10 mouse cellular contexts compared by ENCODE assay signal in genomic region chr1:174592420-174592980, GRCm38 (mm10).
A peak's percentile ranks its signal among the peaks of the same experiment; 100 is the strongest.
DNase-seq lines count a peak whose midpoint lies in the region; ATAC-seq and TF ChIP-seq lines count a peak whose summit lies in the region.
"Had no signal": no experiment of that assay in that cellular context is flagged by ENCODE, and none has a peak within 500 bp of the region (broad histone marks: within the 10 kb centered on the region; RNA-seq: fewer than 3 reads in every experiment).

No protein-coding gene starts in this region.

- no peak for DNase-seq in gastrocnemius, adult 2 months
- DNase-seq in gastrocnemius, postnatal 25 days: no peak
- DNase-seq in liver, embryonic 14.5 days (ENCODE audit: low read depth in 3 of 3, low spot score in 3 of 3): no peak
- no peak for DNase-seq in liver
- peak; percentile 20 for DNase-seq in R1 (ENCODE audit: low read depth, low spot score)
- peak; percentile 8 for DNase-seq in retina, adult 2 months (ENCODE audit: low read depth, low spot score)
- DNase-seq in natural killer cell, adult 2 months (ENCODE audit: low spot score in 2 of 2): no peak
- DNase-seq in heart, adult 11 months: no peak

- no peaks in the 10 kb centered on the region for H3K9me3 ChIP-seq in liver, embryonic 14.5 days (ENCODE audit: control insufficient read depth, low read length)
- H3K9me3 ChIP-seq: embryonic facial prominence, embryonic 12.5 days; stomach, embryonic 15.5 days had no signal

- H3K27ac ChIP-seq in gastrocnemius, adult 2 months: no peak overlapping the region
- no peak overlapping the region for H3K27ac ChIP-seq in liver, embryonic 14.5 days
- H3K27ac ChIP-seq: embryonic facial prominence, embryonic 12.5 days; stomach, embryonic 15.5 days had no signal

- no peak overlapping the region for H3K4me2 ChIP-seq in liver, embryonic 14.5 days (ENCODE audit: low read depth)
- H3K4me2 ChIP-seq: embryonic facial prominence, embryonic 12.5 days; stomach, embryonic 15.5 days had no signal

- WGBS in liver, embryonic 14.5 days (ENCODE audit: insufficient replicate concordance): 56% methylated on average over 5 of the region's 5 CpGs

- H3K36me3 ChIP-seq in liver, embryonic 14.5 days (replicated peaks; ENCODE audit: control insufficient read depth, insufficient read depth, low read depth): no peaks in the 10 kb centered on the region
- H3K36me3 ChIP-seq: embryonic facial prominence, embryonic 12.5 days; stomach, embryonic 15.5 days had no signal

- peaks cover 0 to 2% of the 10 kb centered on the region in 2 experiments; a peak in 1 of 4 replicates for H3K4me1 ChIP-seq in liver, embryonic 14.5 days (replicated peaks; ENCODE audit: control insufficient read depth in 2 of 2, insufficient read depth in 2 of 2, low read length in 1 of 2)
- H3K4me1 ChIP-seq: embryonic facial prominence, embryonic 12.5 days; stomach, embryonic 15.5 days had no signal

- peak; percentile 65 for TF ChIP-seq CTCF in gastrocnemius, adult 2 months (IDR thresholded peaks at IDR 0.05)
- TF ChIP-seq CTCF in liver, embryonic 14.5 days (IDR thresholded peaks at IDR 0.05; ENCODE audit: low read depth): peak; percentile 20; the same call in 1 of the 2 replicates

- ATAC-seq in liver, embryonic 14.5 days (ENCODE audit: insufficient read depth): no peak

- no peak for TF ChIP-seq EP300 in liver, embryonic 14.5 days (IDR thresholded peaks at IDR 0.05; ENCODE audit: low read depth)

- no peak overlapping the region for H3K9ac ChIP-seq in liver, embryonic 14.5 days (replicated peaks)
- H3K9ac ChIP-seq: embryonic facial prominence, embryonic 12.5 days; stomach, embryonic 15.5 days had no signal

- intact Hi-C loops in gastrocnemius, adult 2 months (cut with DNase I): no loop called here

- H3K27me3 ChIP-seq in liver, embryonic 14.5 days (ENCODE audit: control insufficient read depth, insufficient read depth, low read length): no peaks in the 10 kb centered on the region
- H3K27me3 ChIP-seq: embryonic facial prominence, embryonic 12.5 days; stomach, embryonic 15.5 days had no signal

- H3K4me3 ChIP-seq in gastrocnemius, adult 2 months: no peak overlapping the region
- no peak overlapping the region for H3K4me3 ChIP-seq in liver, embryonic 14.5 days (ENCODE audit: insufficient read depth in 1 of 2, low read depth in 2 of 2, low read length in 2 of 2)
- H3K4me3 ChIP-seq: embryonic facial prominence, embryonic 12.5 days; stomach, embryonic 15.5 days had no signal

Comparison
In these comparisons a context has a peak if more than half of its experiments do, and no peak if none do; other contexts are left out.
1. DNase-seq: peak in R1 (single experiment) and retina, adult 2 months (single experiment); none in gastrocnemius, adult 2 months (single experiment), gastrocnemius, postnatal 25 days (single experiment), liver, embryonic 14.5 days (0 of 3), liver (single experiment), natural killer cell, adult 2 months (0 of 2) and heart, adult 11 months (single experiment).